Mouse (Mus musculus) yolk sac, embryonic 10.5 days (tissue): ENCODE results near the gene Rab11fip3.

Experiments
- DNase-seq: peaks from one replicate; pipeline ENCODE4 v3.0.0-alpha.2; 2017; ENCODE audit warnings: low spot score

The Rab11fip3 gene

GRCm38 (mm10) chr17:26032037-26032436 is 37.3 kb downstream of the Rab11fip3 start:
- no peak for DNase-seq

GRCm38 (mm10) chr17:26031583-26031982 is 37.8 kb downstream of the Rab11fip3 start:
- DNase-seq: no peak

- DNase-seq: no peak
These were observed 41.1 kb downstream of the Rab11fip3 start for GRCm38 (mm10) chr17:26028261-26028660.

- no peak for DNase-seq
These were observed 44.7 kb downstream of the Rab11fip3 start for GRCm38 (mm10) chr17:26024674-26025073.

- peak; percentile 57 for DNase-seq
These were observed 45.4 kb downstream of the Rab11fip3 start for GRCm38 (mm10) chr17:26023966-26024365.

GRCm38 (mm10) chr17:26023181-26023580 is 46.2 kb downstream of the Rab11fip3 start:
- DNase-seq: no peak

GRCm38 (mm10) chr17:26021728-26022341 is 47.5 kb downstream of the Rab11fip3 start:
- peak; percentile 87 for DNase-seq

- no peak for DNase-seq
These were observed 48.5 kb downstream of the Rab11fip3 start for GRCm38 (mm10) chr17:26020848-26021347.

- no peak for DNase-seq
These were observed 51.0 kb downstream of the Rab11fip3 start for GRCm38 (mm10) chr17:26018388-26018787.

- DNase-seq: peak; percentile 85
These were observed 51.4 kb downstream of the Rab11fip3 start for GRCm38 (mm10) chr17:26017949-26018348.

GRCm38 (mm10) chr17:26017021-26017420 is 52.3 kb downstream of the Rab11fip3 start:
- DNase-seq: no peak

- no peak for DNase-seq
These were observed 55.6 kb downstream of the Rab11fip3 start for GRCm38 (mm10) chr17:26013711-26014110.

- peak; percentile 89 for DNase-seq
These were observed 57.4 kb downstream of the Rab11fip3 start for GRCm38 (mm10) chr17:26011841-26012460.

GRCm38 (mm10) chr17:26009540-26009939 is 59.8 kb downstream of the Rab11fip3 start:
- peak; percentile 76 for DNase-seq

- DNase-seq: no peak
These were observed 60.6 kb downstream of the Rab11fip3 start for GRCm38 (mm10) chr17:26008787-26009186.

GRCm38 (mm10) chr17:26008331-26008730 is 61.0 kb downstream of the Rab11fip3 start:
- no peak for DNase-seq

- peak; percentile 74 for DNase-seq
These were observed 61.7 kb downstream of the Rab11fip3 start for GRCm38 (mm10) chr17:26007646-26008045.

- DNase-seq: no peak
These were observed 63.5 kb downstream of the Rab11fip3 start for GRCm38 (mm10) chr17:26005731-26006450.

GRCm38 (mm10) chr17:26004711-26005110 is 64.6 kb downstream of the Rab11fip3 start:
- DNase-seq: no peak

- DNase-seq: no peak
These were observed 65.5 kb downstream of the Rab11fip3 start for GRCm38 (mm10) chr17:26003864-26004263.

- no peak for DNase-seq
These were observed 70.9 kb downstream of the Rab11fip3 start for GRCm38 (mm10) chr17:25998425-25998824.

- DNase-seq: no peak
These were observed 75.9 kb downstream of the Rab11fip3 start for GRCm38 (mm10) chr17:25993489-25993888.

- no peak for DNase-seq
These were observed 77.1 kb downstream of the Rab11fip3 start for GRCm38 (mm10) chr17:25992274-25992673.
